9 mouse cellular contexts compared by ENCODE assay signal in the genomic region with DNA sequence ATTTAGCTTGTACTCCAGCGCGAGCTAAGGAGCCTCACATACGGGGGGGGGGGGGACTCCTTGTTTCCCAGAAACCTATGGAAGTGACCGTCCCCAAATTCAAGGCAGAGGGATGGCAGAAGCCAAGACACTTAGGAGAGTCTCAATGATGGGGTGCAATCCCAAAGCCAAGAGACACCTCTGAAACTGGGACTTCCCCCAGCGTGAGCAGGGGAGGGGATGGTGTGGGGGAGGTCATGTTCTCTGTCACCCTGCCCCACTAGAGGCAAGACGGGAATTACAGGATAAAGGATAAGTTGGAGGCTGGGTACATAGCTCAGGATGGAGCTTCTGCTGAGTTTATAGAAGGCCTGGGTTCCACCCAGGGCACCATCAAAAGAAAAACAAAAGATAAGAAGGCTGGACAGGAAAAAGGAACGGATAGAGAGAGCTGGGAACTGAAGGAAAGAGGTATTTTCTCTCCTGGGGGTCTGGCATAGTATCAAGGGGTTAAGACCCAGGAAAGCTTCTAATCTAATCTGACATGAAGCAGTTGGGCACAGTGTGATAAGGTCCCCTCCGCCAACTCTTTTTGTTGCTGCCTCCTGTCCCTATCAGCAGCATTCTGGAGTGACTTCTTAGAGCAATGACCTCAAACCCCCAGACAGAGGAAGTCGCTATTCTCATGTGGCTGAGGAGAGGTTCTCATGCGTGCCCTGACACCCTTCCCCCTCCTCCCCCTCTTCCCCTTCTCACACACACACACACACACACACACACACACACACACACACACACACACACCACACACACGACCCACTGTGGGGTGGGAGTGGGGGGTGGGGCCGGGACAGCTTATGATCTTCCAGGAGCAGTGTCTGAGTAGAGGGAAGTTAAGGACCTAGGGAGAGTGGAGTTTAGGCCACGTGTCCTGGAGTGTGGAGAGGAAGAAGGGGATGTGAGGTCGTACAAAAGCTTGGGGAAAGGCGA. TPM values are rescaled to one million over a fixed set of nuclear protein-coding genes. Genes with fewer than 3 reads are reported as not detected.
DNase-seq lines count a peak whose midpoint lies in the region; ATAC-seq and TF ChIP-seq lines count a peak whose summit lies in the region.
"Had no signal": no experiment of that assay in that cellular context is flagged by ENCODE, and none has a peak within 500 bp of the region (broad histone marks: within the 10 kb centered on the region; RNA-seq: fewer than 3 reads in every experiment).

No protein-coding gene starts in this region.

- H3K4me2 ChIP-seq in kidney, postnatal 0 days (ENCODE audit: low read length): peak overlapping the region; percentile 14; the same call in 1 of the 2 replicates

- H3K27me3 ChIP-seq in kidney, postnatal 0 days (ENCODE audit: insufficient read depth, low read length): peaks cover 39% of the 10 kb centered on the region

- TF ChIP-seq POLR2A in bone marrow macrophage, adult 2 months (IDR thresholded peaks at IDR 0.05; ENCODE audit: borderline replicate concordance, low read depth, low read length): no peak

- DNase-seq in kidney, postnatal 0 days (ENCODE audit: low spot score): no peak
- no peak for DNase-seq in kidney, postnatal 10 days
- DNase-seq in liver: peak; percentile 54
- DNase-seq in spleen, postnatal 36 days (ENCODE audit: low spot score in 2 of 2): peak; percentile 86 to 87
- DNase-seq in right cerebral cortex, postnatal 25 days: no peak
- no peak for DNase-seq in testis, postnatal 14 days (ENCODE audit: low spot score)
- no peak for DNase-seq in frontal cortex, postnatal 14 days (ENCODE audit: low spot score in 2 of 2)

- H3K4me1 ChIP-seq in kidney, postnatal 0 days (replicated peaks; ENCODE audit: insufficient read depth, low read length): peaks cover 38% of the 10 kb centered on the region
- H3K4me1 ChIP-seq in bone marrow macrophage, adult 2 months (ENCODE audit: control insufficient read depth, insufficient read depth, low read length): peaks cover 48% of the 10 kb centered on the region

- H3K27ac ChIP-seq in kidney, postnatal 0 days: no peak overlapping the region; the same call in 1 of the 2 replicates
- H3K27ac ChIP-seq in bone marrow macrophage, adult 2 months (ENCODE audit: insufficient read depth, low read depth, low read length): peak overlapping the region; percentile 87
- H3K27ac ChIP-seq: midbrain, embryonic 13.5 days had no signal

- TF ChIP-seq CTCF in kidney, postnatal 0 days (IDR thresholded peaks at IDR 0.05; ENCODE audit: low read depth): no peak
- TF ChIP-seq CTCF in bone marrow macrophage, adult 2 months (IDR thresholded peaks at IDR 0.05; ENCODE audit: low read depth, low read length): no peak

- no peak for ATAC-seq in kidney, postnatal 0 days (replicated peaks; ENCODE audit: low FRiP score, low read depth)
- ATAC-seq: midbrain, embryonic 13.5 days had no signal

- WGBS in kidney, postnatal 0 days: 17% methylated on average over 15 of the region's 15 CpGs

- H3K9ac ChIP-seq in kidney, postnatal 0 days (ENCODE audit: low read depth, low read length): no peak overlapping the region
- H3K9ac ChIP-seq: midbrain, embryonic 13.5 days had no signal

- H3K4me3 ChIP-seq in kidney, postnatal 0 days (replicated peaks; ENCODE audit: low read depth, low read length): no peak overlapping the region
- H3K4me3 ChIP-seq in bone marrow macrophage, adult 2 months (ENCODE audit: insufficient read depth, low read length): peak overlapping the region; percentile 29

- H3K9me3 ChIP-seq in kidney, postnatal 0 days (replicated peaks; ENCODE audit: low read length): no peaks in the 10 kb centered on the region
- H3K9me3 ChIP-seq: midbrain, embryonic 13.5 days had no signal

- H3K36me3 ChIP-seq in kidney, postnatal 0 days (ENCODE audit: insufficient read depth, low read length): no peaks in the 10 kb centered on the region
- H3K36me3 ChIP-seq: midbrain, embryonic 13.5 days had no signal

RNA-seq across cellular contexts. Expression of a gene that starts 2.0 kb away (rescaled TPM):
- polyA plus RNA-seq in kidney, postnatal 0 days (2015; fragmentation: Nextera tagmentation; extraction: Ambion mirVana): 32.6 and 32.9 TPM in 2 replicates
- polyA plus RNA-seq in bone marrow macrophage, adult 2 months (2012; ENCODE audit: insufficient read depth, insufficient read length, missing spikeins): 167 and 176 TPM in 2 replicates

RNA-seq across cellular contexts. Expression of a gene that starts 7.2 kb away (rescaled TPM):
- 10.5 and 13.1 TPM in 2 replicates for polyA plus RNA-seq in kidney, postnatal 0 days (2015; fragmentation: Nextera tagmentation; extraction: Ambion mirVana)
- 51.7 and 60.6 TPM in 2 replicates for polyA plus RNA-seq in bone marrow macrophage, adult 2 months (2012; ENCODE audit: insufficient read depth, insufficient read length, missing spikeins)

RNA-seq across cellular contexts. Expression of a gene that starts 10.7 kb away (rescaled TPM):
- polyA plus RNA-seq in kidney, postnatal 0 days (2015; fragmentation: Nextera tagmentation; extraction: Ambion mirVana): 0.17 TPM in 1 of 2 replicates, not detected in the other
- polyA plus RNA-seq in bone marrow macrophage, adult 2 months (2012; ENCODE audit: insufficient read depth, insufficient read length, missing spikeins): 7.4 and 9.4 TPM in 2 replicates
- polyA plus RNA-seq: midbrain, embryonic 13.5 days had no signal

Comparison
In these comparisons a context has a peak if more than half of its experiments do, and no peak if none do; other contexts are left out.
1. DNase-seq: peak in liver (single experiment) and spleen, postnatal 36 days (2 of 2); none in kidney, postnatal 0 days (single experiment), kidney, postnatal 10 days (single experiment), right cerebral cortex, postnatal 25 days (single experiment), testis, postnatal 14 days (single experiment) and frontal cortex, postnatal 14 days (0 of 2).